Mouse (Mus musculus) cerebellum, adult 18-20 months (tissue): ENCODE measurements around the gene Gm28048.

ENCODE experiments used
- DNase-seq, 2 experiments: peaks; one replicate each; pipeline ENCODE4 v3.0.0; 2021

Gene Gm28048

DNA sequence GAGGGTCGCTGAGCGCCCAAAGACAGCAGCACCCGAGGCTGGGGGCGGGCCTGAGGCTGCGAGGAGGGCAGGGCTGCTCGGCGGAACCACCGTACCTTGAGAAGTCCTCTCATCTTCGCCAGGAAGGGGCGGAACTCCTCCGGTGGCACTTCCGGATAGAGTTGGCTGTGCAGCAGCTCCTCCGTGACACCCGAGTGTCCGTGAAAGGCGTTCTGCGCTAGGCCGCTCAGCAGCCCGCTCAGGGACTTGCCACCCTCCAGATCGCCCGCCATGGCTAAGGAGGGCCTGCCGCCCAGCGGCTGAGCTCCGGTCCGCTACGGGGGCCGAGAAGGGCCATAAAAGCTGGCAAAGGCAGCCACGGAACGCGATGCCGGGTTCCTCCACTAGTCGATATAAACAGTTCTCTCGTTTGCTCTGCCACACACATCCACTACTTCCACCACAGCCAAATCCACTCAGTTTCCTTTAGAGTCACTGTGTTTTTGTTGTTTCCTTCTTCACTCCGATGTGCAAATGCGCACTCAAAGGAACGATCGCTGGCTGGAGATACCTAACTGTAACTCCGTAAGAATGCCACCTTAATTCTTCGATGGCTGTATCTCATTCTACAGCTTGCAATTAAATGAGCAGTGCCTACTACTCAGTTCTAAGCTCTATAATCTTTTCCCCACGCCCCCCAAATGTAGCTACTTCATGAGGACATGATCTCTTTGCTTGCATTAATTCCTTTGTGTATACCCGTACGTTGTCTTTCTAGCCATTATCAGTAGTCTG, at the start of gene Gm28048, which contains the start of gene Commd1:
Gene Gm28048, minus strand, starts transcription at position 107 of the 774 bp plus-strand sequence.
Gene Commd1, minus strand, starts transcription at position 399 of the 774 bp plus-strand sequence.
- DNase-seq = peak; percentile 94 to 98

GRCm38 (mm10) chr11:23029399-23029798, 47.5 kb upstream of the Gm28048 start:
- DNase-seq = no peak

DNA sequence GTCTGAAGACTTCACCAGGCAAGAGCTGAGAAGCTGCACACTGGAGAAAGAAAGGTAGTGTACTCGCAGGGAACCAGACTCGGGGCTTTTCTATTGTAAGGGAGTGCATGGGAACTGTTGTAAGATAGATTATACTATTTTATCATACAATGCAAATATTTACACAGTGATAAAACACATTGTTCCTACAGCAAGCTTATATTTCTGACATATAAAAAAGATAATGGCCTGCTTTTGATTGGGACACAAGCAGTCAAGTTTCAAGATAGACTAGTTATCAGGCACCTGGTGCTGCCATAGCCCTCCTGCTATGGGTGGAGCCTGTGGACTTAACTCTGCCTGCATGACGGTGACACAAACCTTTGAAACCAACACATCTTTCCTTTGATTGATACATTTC, 47.1 kb upstream of the Gm28048 start:
- no peak for DNase-seq

DNA sequence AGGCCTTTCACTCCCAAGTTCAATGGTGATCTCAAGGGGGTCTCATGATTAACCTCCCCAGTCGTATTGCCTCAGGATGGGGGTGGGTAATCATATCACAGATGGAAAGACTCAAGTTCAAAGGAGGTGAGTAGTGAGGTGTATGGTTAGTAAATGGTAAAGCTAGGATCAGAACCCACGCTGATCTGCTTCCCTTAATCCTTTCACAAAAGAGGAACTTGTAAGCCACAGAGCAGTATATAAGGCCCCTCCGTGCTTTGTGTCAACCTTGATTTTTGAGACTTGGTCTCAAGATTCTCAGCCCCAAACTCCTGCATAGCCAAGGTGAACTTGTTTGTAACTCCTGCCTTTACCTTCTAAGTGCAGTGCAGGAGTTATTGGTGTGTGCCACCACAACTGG, 42.3 kb upstream of the Gm28048 start:
- DNase-seq = no peak

DNA sequence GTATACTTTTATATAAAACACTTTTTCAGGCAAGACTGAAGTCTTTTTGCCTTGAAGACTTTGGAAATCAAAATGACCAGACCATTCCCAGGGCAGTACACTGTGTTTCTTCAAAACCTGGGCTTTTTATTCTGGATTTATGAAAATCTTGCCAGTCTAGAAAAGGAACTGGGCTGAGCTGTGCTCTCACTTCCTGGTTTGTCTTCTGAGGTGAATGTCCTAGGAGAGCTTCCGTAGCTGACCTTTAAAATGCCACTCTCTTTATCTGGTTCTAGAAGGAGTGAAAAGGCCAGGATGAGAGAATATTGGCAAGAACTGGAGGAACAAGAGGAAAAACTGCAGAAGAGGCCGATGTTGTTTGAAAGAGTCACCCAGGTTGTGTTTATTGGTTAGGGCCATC, 41.3 kb upstream of the Gm28048 start:
- no peak for DNase-seq

- no peak for DNase-seq
Measured at GRCm38 (mm10) chr11:23020841-23021240, 39.0 kb upstream of the Gm28048 start.

- no peak for DNase-seq
Measured at GRCm38 (mm10) chr11:23020116-23020770, 38.4 kb upstream of the Gm28048 start.

DNA sequence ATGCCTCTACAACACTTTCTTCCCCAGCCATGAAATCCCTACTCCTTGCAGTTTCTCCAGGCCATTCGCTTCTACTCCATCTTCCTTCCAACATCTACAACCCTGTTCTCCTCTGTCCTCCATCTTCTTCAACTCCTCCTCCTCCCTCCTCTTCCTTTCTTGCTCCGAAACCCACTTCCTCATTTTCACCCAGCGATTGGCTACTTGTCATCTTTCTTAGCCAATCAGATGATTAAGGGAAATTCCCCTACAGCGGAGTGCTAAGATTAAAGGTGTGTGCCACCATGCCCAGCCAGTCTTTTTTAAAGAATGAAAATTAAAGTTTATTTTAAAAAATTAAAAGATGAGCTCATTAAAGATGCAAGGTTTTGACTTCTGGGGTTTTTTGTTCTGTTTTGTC, 36.1 kb upstream of the Gm28048 start:
- no peak for DNase-seq

GRCm38 (mm10) chr11:23014996-23015395, 33.1 kb upstream of the Gm28048 start:
- no peak for DNase-seq

DNA sequence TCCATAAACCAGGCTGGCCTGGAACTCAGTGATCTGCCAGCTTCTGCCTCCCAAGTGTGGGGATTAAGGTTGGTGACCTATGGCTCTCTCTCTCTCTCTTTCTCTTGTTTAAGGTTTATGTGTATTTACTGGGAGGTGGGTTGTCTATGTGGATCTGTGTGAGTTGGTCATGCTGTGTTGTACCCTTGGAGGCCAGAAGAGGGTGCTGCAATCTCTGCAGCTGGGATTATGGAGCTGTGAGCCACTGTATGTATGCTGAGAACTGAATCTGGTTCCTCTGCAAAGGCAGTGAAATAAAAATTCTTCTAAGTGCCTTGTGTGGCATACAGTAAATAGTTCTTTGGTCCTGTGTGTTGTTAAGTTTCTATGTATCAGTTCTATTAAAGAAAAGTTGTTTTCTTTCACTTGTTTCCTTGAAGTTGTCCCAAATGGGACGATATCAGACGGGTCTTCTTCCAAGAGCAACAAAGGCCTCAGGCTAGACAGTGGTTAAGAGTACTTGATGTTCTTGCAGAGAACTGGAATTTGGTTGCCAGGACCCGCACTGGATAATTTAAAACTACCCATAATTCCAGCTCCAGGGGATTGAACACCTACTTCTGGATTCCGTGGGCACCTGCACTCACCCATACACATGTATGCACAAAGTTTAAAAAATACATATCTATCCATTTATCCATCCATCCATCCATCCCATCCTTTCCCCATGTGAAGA, 31.8 kb upstream of the Gm28048 start:
- DNase-seq = no peak

- DNase-seq = no peak
Measured at GRCm38 (mm10) chr11:23013096-23013495, 31.2 kb upstream of the Gm28048 start.

DNA sequence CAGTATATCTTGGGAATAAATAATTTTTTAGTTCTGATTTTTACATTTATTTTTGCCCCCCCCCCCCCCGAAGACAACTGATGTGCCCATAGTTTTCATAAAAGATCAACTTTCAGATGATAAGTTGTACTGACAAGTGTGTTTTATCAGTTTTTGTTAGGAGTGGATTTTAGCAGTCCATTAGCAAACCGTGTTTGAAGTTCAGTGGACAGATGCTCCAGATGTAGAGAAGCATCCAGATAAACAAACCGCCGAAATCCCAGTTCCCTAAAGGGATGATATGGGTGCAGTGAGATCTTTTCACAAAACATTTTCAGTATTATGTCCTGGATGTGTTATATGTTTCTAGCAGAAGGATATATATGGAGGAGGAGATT, 26.9 kb upstream of the Gm28048 start:
- DNase-seq = no peak

GRCm38 (mm10) chr11:23008181-23008823, 26.4 kb upstream of the Gm28048 start:
- peak; percentile 81 to 86 for DNase-seq

DNA sequence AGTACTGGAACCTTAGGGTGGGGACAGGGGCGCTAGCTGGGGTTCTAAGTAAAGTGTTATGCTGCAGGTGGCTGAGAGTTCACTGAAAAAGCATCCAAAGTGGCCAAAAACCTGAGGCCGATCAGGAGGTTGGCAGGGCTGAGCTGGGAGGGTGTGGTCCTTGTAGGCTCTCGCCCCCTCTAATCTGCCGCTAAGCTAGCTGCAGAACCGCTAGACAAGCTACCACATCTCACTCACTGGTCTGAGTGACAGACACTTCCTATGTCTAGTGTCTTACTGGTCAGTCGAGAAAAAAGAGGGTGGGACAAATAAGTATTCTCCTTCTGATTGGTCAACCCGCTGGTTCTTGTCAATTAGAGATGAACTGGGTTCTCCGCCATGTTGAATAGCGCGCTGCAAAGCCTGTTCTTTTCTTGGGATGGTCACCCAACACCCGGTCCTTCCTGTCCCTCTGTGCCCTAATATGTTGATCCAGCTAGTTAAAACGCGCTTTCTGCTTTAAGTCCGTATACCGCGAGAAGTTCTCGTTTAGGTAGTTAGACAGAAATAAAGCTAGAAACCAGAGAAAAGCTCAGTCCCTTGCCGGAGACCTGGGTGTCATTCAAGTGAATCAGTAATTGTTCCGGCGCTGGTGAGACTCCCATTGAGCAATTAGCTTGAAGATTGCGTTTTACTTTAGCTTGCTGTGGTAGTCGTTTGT, 25.7 kb upstream of the Gm28048 start, which contains the start of gene Fam161a:
Gene Fam161a, plus strand, starts transcription at position 51 of the 700 bp plus-strand sequence.
- DNase-seq = peak; percentile 81 to 91

DNA sequence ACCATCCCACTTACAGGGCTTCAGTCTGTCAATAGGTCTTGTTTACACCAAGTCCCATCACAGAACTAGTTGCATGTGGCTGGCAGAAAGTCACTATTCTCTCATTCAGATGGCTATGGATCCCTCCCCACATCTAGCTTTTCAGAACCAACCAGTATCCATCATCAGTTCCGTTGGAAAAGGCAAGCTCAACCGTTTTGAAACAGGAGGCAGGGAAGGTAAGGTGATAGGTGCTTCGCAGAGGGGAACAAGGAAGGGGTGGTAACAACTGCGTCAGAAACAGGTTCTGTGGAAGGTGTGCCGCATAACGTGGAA, 25.2 kb upstream of the Gm28048 start:
- DNase-seq = no peak

- DNase-seq = no peak
Measured at GRCm38 (mm10) chr11:23005276-23005675, 23.4 kb upstream of the Gm28048 start.

GRCm38 (mm10) chr11:22998308-22998707, 16.4 kb upstream of the Gm28048 start:
- DNase-seq = no peak

- DNase-seq = no peak
Measured at GRCm38 (mm10) chr11:22995461-22995860, 13.6 kb upstream of the Gm28048 start.

GRCm38 (mm10) chr11:22994271-22994670, 12.4 kb upstream of the Gm28048 start:
- peak; percentile 43 to 54 for DNase-seq

GRCm38 (mm10) chr11:22991218-22991835, 9.4 kb upstream of the Gm28048 start:
- no peak for DNase-seq

- DNase-seq = peak; percentile 92 to 95
Measured at GRCm38 (mm10) chr11:22990393-22991126, 8.7 kb upstream of the Gm28048 start, which contains the start of gene Cct4. Gene Cct4 (plus strand): TSS chr11:22990519.
